Mouse (Mus musculus): ENCODE measurements around the gene Srxn1. TPM values are rescaled to one million over a fixed set of nuclear protein-coding genes. Genes with fewer than 3 reads are reported as not detected.

Srxn1 gene
- total and polyA plus RNA-seq, 2 experiments from 2014 or later: 24.5 to 24.8 TPM

GRCm38 (mm10) chr2:152069434-152069786 lies 35.9 kb upstream of the Srxn1 start:
- ATAC-seq (ENCODE audit: low FRiP score) (no peak), DNase-seq (ENCODE audit: low spot score) (no peak)
- WGBS: 46% methylated on average over 9 of the region's 9 CpGs
- no peaks in the 10 kb centered on the region for H3K4me1 ChIP-seq (ENCODE audit: insufficient read depth, low read length)
- H3K36me3 ChIP-seq (ENCODE audit: insufficient read depth, low read length): no peaks in the 10 kb centered on the region
- no peak overlapping the region for H3K4me3 ChIP-seq (ENCODE audit: low read depth, low read length)
- TF ChIP-seq CTCF (IDR thresholded peaks at IDR 0.05): no peak
- no peak overlapping the region for H3K9ac ChIP-seq (replicated peaks; ENCODE audit: low read length, poor library complexity, severe bottlenecking)
- H3K9me3 ChIP-seq (ENCODE audit: low read length): no peaks in the 10 kb centered on the region
- no peak overlapping the region for H3K4me2 ChIP-seq (ENCODE audit: low read depth, low read length, poor library complexity, severe bottlenecking)
- no peaks in the 10 kb centered on the region for H3K27me3 ChIP-seq (ENCODE audit: insufficient read depth, low read length)
- H3K27ac ChIP-seq (ENCODE audit: low read depth, low read length): no peak overlapping the region

- Histone ChIP-seq H3K27me3 (ENCODE audit: insufficient read depth, low read length) (no peaks in the 10 kb centered on the region), H3K9me3 (ENCODE audit: low read length) (no peaks in the 10 kb centered on the region), H3K27ac (ENCODE audit: low read depth, low read length) (no peak overlapping the region), H3K4me2 (ENCODE audit: low read depth, low read length, poor library complexity, severe bottlenecking) (no peak overlapping the region), H3K4me1 (ENCODE audit: insufficient read depth, low read length) (no peaks in the 10 kb centered on the region), H3K4me3 (ENCODE audit: low read depth, low read length) (no peak overlapping the region), H3K36me3 (ENCODE audit: insufficient read depth, low read length) (no peaks in the 10 kb centered on the region), H3K9ac (replicated peaks; ENCODE audit: low read length, poor library complexity, severe bottlenecking) (no peak overlapping the region)
- WGBS: 80% methylated on average over 2 of the region's 2 CpGs
- DNase-seq (ENCODE audit: low spot score): no peak
- no peak for ATAC-seq (ENCODE audit: low FRiP score)
- TF ChIP-seq CTCF (IDR thresholded peaks at IDR 0.05): no peak
Measured at GRCm38 (mm10) chr2:152069941-152070340, 35.4 kb upstream of the Srxn1 start.

- no peak for TF ChIP-seq CTCF (IDR thresholded peaks at IDR 0.05)
- peaks cover under 1% of the 10 kb centered on the region; the same call in 1 of the 2 replicates for H3K4me1 ChIP-seq (ENCODE audit: insufficient read depth, low read length)
- H3K27ac ChIP-seq (ENCODE audit: low read depth, low read length): no peak overlapping the region
- no peak overlapping the region for H3K4me3 ChIP-seq (ENCODE audit: low read depth, low read length)
- ATAC-seq (ENCODE audit: low FRiP score) (no peak), DNase-seq (ENCODE audit: low spot score) (no peak)
- H3K36me3 ChIP-seq (ENCODE audit: insufficient read depth, low read length): no peaks in the 10 kb centered on the region
- WGBS: 94% methylated on average over 2 of the region's 2 CpGs
- no peak overlapping the region for H3K4me2 ChIP-seq (ENCODE audit: low read depth, low read length, poor library complexity, severe bottlenecking)
- H3K27me3 ChIP-seq (ENCODE audit: insufficient read depth, low read length): no peaks in the 10 kb centered on the region
- H3K9ac ChIP-seq (replicated peaks; ENCODE audit: low read length, poor library complexity, severe bottlenecking): no peak overlapping the region
- H3K9me3 ChIP-seq (ENCODE audit: low read length): no peaks in the 10 kb centered on the region
Measured at GRCm38 (mm10) chr2:152074521-152074920, 30.8 kb upstream of the Srxn1 start.

- H3K36me3 ChIP-seq (ENCODE audit: insufficient read depth, low read length): no peaks in the 10 kb centered on the region
- H3K4me2 ChIP-seq (ENCODE audit: low read depth, low read length, poor library complexity, severe bottlenecking): no peak overlapping the region
- no peak for TF ChIP-seq CTCF (IDR thresholded peaks at IDR 0.05)
- peaks cover 4% of the 10 kb centered on the region; the same call in 1 of the 2 replicates for H3K4me1 ChIP-seq (ENCODE audit: insufficient read depth, low read length)
- no peaks in the 10 kb centered on the region for H3K9me3 ChIP-seq (ENCODE audit: low read length)
- no peaks in the 10 kb centered on the region for H3K27me3 ChIP-seq (ENCODE audit: insufficient read depth, low read length)
- 63% methylated on average over 9 of the region's 9 CpGs for WGBS
- no peak overlapping the region for H3K4me3 ChIP-seq (ENCODE audit: low read depth, low read length)
- DNase-seq (ENCODE audit: low spot score) (no peak), ATAC-seq (ENCODE audit: low FRiP score) (no peak)
- H3K27ac ChIP-seq (ENCODE audit: low read depth, low read length): no peak overlapping the region
- H3K9ac ChIP-seq (replicated peaks; ENCODE audit: low read length, poor library complexity, severe bottlenecking): no peak overlapping the region
Measured at GRCm38 (mm10) chr2:152075294-152075889, 29.9 kb upstream of the Srxn1 start.

GRCm38 (mm10) chr2:152077337-152077736 lies 28.0 kb upstream of the Srxn1 start:
- Histone ChIP-seq H3K27ac (ENCODE audit: low read depth, low read length) (no peak overlapping the region), H3K36me3 (ENCODE audit: insufficient read depth, low read length) (no peaks in the 10 kb centered on the region), H3K27me3 (ENCODE audit: insufficient read depth, low read length) (no peaks in the 10 kb centered on the region), H3K4me1 (ENCODE audit: insufficient read depth, low read length) (peaks cover 4% of the 10 kb centered on the region; the same call in 1 of the 2 replicates), H3K4me3 (ENCODE audit: low read depth, low read length) (no peak overlapping the region), H3K9me3 (ENCODE audit: low read length) (no peaks in the 10 kb centered on the region), H3K4me2 (ENCODE audit: low read depth, low read length, poor library complexity, severe bottlenecking) (no peak overlapping the region), H3K9ac (replicated peaks; ENCODE audit: low read length, poor library complexity, severe bottlenecking) (no peak overlapping the region)
- no peak for TF ChIP-seq CTCF (IDR thresholded peaks at IDR 0.05)
- DNase-seq (ENCODE audit: low spot score) (no peak), ATAC-seq (ENCODE audit: low FRiP score) (no peak)
- 77% methylated on average over 3 of the region's 3 CpGs for WGBS

GRCm38 (mm10) chr2:152080685-152081541 lies 24.4 kb upstream of the Srxn1 start, which contains the start of gene Scrt2:
TSS of gene Scrt2 (plus strand) at chr2:152081529.
- Histone ChIP-seq H3K9ac (replicated peaks; ENCODE audit: low read length, poor library complexity, severe bottlenecking) (peak within 1 kb of the TSS; percentile 75), H3K4me2 (ENCODE audit: low read depth, low read length, poor library complexity, severe bottlenecking) (peak within 1 kb of the TSS; percentile 91), H3K27ac (ENCODE audit: low read depth, low read length) (peak within 1 kb of the TSS; percentile 81), H3K4me1 (ENCODE audit: insufficient read depth, low read length) (peaks cover 27% of the 10 kb centered on the region), H3K27me3 (ENCODE audit: insufficient read depth, low read length) (no peaks in the 10 kb centered on the region), H3K36me3 (ENCODE audit: insufficient read depth, low read length) (no peaks in the 10 kb centered on the region), H3K4me3 (ENCODE audit: low read depth, low read length) (peak within 1 kb of the TSS; percentile 81), H3K9me3 (ENCODE audit: low read length) (no peaks in the 10 kb centered on the region)
- TF ChIP-seq CTCF (IDR thresholded peaks at IDR 0.05): no peak
- ATAC-seq (ENCODE audit: low FRiP score): peak; percentile 48
- WGBS: under 1% methylated on average over 22 of the region's 24 CpGs
- DNase-seq (ENCODE audit: low spot score): peak; percentile 77

Data from midbrain, postnatal 0 days (tissue).